Mouse (Mus musculus): Measurements from ENCODE around the gene Calcoco2.
"Not testable (repeated sequence)": the region's sequence is repeated elsewhere in the genome, so short reads cannot be mapped to it uniquely, and the experiment has no call there.

GRCm38 (mm10) chr11:96122806-96123205 lies 11.0 kb upstream of the Calcoco2 start:
- not testable (repeated sequence) for TF ChIP-seq CTCF (conservative IDR thresholded peaks at IDR 0.05; ENCODE audit: insufficient read depth, insufficient read length, low read depth, low read length); POLR2A (IDR thresholded peaks at IDR 0.05; ENCODE audit: low read depth, low read length)
